Mouse (Mus musculus) adrenal gland, adult 8-10 months (tissue): Measurements from ENCODE around the gene Tfap4. TPM values are rescaled to one million over a fixed set of nuclear protein-coding genes. Genes with fewer than 3 reads are reported as not detected.
"Not testable (repeated sequence)": the region's sequence is repeated elsewhere in the genome, so short reads cannot be mapped to it uniquely, and the experiment has no call there.

ENCODE experiments used
- DNase-seq: peaks from one replicate; pipeline ENCODE4 v3.0.0; 2022
- total RNA-seq, 4 experiments: library from RNA; stranded (reverse); gene quantifications; 2 replicates each; pipeline ENCODE4 v1.2.4; 2022

Tfap4 gene
- total RNA-seq, 4 experiments from 2014 or later, result 6.1 to 10.8 (median 7.6) TPM

DNA sequence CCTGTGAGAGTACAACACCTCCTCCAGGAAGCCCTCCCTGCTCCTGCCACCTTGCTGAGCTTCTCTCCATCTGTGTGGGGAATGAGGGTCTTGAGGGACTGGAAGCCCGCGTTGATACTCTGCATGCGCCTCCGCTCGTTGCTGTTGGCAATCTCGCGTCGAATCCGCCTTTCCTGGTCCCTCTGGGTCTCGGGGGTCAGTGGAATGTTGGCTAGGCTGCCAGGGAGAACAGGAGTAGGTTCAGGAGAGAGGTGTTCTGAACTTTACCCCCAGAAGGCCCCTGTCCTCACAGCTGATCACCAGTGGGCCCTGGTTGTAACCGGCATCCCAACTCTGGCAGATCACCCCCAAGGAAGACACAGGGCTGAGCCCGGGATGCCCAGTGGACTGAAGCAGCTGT is 7.8 kb downstream of the Tfap4 start:
- DNase-seq, result no peak

DNA sequence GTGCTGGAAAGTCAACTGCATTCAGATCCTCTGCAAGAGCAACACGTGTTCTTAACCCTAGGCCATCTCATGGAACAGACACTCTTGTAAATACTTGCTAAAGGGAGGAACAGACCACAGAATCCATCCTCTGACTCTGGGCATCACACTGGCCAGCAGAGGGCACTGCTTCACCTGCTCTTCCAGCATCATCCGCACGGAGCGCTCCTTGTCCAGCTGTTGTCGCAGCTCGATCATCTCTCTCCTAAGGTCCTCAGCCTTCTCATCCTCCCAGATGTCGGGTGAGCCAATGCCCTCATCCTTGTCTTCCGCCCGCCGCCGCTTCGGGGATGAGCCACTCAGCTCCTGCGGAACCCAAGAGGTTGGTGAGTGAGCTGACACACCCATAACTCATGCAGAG is 8.6 kb downstream of the Tfap4 start:
- peak; percentile 52 for DNase-seq

DNA sequence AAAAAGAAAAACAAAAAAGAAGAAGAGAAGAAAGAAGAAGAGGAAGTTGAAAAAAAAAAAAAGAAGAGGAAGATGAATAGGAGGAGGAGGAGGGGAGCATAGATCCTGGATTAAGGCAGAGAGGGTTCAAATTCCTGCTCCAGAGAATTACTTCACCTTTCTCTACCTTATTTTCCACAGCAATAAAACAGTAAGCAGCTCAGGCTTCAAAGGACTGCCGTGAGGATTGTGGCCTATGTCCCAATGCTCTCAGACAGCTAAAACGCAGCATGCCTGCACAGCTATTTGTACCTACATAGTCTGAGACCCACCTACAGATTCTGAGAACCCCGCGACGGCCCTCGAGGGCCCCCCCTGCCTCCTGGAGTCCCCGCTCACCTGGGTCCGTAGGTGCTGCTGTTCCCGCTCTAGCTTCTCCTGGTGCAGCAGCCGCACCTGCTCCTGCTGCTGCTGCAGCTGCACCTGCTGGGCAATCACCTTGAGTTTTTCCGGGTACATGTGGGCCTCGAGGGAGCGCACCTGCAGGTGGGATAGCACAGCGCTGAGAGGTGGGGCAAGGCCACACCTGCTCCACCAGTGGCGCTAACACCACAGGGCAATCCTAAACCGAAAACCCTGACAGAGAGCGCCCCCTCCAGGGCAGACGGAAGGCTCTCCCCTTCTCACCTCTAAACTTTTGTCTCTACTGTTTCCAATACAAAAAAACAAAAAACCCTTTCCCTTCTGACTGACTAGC is 10.5 kb downstream of the Tfap4 start:
- no peak for DNase-seq

DNA sequence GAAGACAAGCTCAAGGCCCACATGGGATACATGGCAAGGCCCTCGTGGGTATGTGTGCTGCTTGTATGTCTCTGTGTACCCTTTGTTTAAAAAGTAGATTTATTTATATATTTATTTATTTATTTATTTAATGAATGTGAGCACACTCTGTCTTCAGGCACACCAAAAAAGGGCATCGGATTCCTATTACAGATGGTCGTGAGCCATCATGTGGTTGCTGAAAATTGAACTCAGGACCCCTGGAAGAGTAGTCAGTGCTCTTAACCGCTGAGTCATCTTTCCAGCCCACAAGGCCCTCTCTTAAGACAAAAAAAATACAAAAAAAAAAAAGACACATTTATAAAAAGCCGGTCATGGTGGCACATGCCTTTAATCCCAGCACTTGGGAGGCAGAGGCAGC is 12.0 kb downstream of the Tfap4 start:
- DNase-seq, result no peak

DNA sequence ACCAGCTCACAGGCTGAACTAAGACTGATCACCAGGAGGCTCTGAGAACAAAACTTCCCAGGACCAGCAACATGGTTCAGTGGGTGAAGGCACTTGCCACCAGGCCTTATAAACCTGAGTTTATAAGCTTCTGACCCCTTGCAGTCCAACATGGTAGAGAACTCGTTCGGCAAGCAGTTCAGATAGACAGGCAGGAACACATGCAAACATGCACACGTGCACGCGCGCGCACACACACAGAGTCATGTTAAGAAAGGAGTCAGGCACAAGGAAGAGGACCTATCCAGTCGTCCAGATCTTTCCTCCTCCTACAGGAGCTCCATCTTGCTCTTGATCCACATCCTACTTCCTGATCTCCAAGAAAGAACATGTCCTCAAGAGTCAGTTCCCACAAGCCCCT is 12.8 kb downstream of the Tfap4 start:
- no peak for DNase-seq

DNA sequence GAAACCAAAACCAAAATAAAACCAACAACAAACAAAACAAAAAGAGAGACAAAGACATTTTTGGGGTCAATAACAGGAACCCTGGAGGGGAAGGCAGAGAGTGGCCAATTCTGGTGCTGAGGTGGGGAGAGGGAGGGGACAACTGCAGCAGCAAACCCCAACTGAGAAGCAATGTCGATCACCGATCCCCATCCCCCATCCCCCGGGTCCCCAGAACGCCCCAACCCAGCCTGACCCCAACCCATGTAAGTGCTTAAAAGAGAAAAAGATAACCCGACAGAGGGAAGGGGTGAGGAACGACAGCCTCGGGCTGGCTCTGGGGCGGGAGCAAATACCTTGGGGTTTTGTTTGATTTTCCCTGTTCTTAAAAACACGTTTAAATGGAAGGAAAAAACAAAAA is 14.8 kb downstream of the Tfap4 start:
- no peak for DNase-seq

DNA sequence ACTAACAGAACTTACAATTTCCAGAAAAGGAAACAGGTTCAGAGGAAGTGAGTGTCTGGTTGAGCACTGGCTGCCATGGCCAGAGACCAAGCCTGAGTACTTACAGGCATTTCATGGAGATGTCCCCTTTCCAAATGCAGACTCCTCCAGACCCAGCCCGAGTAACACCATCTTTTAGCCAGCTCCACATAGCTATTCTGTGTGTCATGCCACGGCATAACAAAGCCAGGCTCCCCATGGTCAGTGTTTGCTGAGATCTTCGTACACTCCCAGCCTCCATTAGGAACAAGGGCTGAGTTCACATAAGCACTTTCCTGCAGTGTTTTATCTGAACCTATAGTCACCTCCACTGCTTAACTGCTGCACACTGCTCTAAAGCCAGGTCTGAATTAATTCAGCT is 16.4 kb downstream of the Tfap4 start:
- no peak for DNase-seq

DNA sequence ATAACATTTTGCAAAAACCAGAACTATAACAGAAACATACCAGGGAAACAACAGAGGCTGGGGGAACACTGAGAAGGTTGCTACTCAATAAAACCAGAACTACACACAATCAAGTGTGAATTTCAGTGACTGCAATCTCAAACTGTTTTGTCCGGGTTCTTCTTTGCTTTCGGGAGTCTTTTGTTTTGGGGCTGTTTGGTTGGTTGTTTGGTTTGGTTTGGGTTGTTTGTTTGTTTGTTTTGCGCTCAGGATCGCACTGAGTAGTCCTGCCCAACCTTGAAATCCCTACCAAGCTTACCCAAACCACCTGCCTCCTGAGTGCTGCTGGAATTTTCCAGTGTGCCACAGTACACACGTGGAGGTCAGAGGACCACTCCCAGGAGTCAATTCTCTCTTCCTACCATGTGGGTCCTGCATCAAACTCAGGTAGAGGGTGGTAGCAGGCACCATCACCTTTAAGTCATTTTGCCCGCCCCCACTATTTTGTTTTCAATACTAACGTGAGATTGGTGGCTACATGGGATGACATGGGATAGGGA is 17.3 kb downstream of the Tfap4 start:
- no peak for DNase-seq

DNA sequence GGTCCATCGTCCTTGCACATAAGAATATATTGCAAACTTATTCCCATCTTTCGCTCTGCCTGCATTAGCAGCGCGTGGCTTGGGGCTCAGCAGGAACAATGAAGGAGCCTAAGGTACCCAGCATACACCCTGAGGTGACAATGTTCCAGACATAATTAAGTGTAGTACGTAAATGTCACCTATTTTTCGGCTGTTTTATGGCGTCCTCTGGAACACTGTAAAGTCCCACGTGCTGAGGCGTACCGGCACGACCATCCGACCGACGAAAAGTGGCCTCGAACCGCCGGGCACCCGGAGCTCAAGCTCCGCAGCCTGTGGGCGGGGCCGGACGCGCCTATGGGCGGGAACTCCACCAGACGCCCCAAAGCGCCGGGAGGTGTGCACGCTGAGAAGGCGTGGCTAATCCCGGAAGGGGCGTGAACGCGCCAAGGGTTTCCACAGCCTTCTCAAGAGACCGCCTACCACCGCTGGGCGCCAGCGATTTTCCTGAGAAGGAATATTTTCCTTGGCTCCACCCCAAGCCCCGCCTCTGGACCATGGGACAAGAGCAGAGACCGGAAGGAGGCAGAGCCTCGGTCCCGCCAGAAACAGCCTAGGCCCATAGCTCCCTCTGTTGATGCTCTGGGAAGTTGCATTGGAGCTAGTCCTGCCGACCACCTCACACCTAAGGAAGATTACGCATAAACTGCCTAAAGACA is 18.0 kb downstream of the Tfap4 start, which contains the start of gene Srl:
Srl (minus strand) TSS at position 316 of the 698 bp plus-strand sequence.
- peak; percentile 100 for DNase-seq

DNA sequence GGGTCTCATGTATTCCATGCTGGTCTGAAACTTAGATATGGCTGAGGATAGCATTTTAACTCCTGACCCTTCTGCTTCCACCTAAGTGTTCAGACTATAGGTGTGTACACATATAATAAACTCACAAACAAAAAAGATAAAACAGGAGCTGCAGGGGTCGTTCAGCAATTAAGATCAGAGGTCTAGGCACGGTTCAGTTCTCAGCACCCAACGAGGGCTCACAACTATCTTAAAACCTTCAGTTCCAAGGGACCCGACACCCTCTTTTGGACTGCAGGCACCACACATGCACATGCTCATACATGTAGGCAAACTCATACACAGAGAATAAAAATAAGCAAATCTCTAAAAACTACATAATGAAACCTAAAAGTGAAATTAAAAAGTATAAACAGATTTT is 18.6 kb downstream of the Tfap4 start:
- DNase-seq, result no peak

DNA sequence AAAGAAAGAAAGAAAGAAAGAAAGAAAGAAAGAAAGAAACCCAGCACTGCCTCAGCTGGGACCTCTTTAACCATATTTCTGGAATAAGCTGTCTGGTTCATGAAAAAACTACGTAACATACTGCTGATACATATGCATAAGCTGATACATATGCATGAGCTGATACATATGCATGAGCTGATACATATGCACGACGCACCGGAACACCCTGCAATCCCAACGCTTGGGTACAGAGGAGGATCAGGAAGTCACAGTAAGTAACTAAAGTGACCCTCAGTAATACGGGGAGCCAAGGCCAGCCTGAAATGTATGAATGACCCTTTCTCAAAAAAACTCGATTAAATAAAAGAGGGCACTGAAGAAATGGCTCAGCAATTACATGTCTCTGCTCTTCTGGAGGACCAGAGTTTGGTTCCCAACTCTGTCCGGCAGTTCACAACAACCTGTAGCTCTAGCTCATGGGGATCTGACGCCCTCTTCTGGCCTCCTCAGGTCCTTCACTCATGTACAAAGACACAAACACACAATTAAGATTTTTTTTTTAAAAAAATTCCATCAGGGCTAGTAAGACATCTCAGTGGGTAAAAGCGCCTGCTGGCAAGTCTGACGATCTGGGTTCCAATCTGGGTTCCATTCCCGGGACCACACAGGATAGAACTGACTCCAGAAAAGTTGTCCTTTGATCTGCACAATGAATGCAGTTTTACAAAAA is 19.4 kb downstream of the Tfap4 start:
- DNase-seq, result no peak

DNA sequence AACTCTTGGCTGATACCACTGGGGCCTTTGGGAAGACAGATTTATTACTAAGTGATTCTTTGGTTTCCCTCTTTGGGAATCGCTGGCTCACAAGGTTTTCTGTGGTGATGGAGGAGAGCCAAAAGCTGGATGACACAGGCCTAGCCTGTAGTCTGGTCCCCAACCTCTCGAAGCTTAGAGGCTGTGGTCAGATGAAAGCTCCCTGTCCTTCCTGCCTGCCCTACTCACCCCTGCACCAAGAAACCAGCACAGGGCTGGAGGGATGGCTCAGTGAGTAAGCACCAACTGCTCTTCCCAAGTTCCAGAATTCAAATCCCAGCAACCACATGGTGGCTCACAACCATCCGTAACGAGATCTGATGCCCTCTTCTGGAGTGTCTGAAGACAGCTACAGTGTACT is 20.1 kb downstream of the Tfap4 start:
- DNase-seq, result no peak

DNA sequence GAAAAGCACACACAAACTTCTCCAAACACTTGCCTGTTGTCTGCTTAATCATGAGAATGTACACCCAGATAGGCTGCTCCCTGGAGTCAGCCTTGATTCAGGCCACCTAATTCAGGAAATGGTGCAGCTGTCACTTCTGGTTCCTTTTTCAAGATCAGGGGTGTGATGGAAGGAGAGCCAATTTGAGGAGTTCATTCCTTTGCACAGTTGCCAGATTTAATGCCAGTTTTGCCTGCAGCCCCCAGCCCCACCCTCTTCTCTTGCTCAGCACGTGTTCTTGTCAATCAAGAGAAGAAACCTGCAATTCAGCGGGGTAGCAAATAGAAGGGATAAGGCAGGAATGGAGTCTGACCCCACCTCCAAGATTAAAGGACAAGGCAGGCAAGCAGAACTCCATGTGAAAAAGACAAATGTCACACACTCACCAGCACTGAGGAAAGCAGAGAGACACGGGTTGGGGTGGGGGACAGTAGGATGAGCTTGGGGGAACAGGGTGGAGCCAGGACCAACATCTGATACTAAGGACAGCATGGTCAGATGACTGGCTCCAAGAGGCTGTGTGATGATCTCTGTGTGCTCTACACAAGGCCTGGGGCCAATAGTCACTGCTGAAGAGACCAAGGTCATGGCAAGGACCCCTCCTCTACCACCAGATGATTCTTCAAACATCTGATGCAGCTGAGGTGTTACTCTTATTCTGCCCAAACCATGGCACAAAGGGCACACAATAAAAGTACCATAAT is 21.9 kb downstream of the Tfap4 start:
- DNase-seq, result no peak

DNA sequence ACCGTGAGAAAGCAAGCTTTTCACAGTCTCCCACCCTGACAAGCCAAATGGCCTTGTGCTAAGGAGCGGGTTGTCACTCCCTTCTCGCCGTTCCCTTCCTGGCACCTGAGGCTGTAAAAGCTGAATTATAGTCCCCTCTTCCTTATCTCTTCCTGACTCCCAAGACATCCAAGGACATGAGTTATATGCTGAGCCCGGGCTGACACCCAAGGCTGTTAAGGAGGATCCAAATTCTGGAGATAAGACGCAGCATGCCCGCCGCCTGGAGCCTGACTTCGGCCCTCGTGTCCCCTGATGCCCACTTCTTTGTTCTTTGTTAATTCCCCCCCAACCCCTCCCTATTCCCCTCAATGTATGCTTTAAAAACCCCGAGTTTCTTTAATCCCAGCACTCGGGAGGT is 32.3 kb downstream of the Tfap4 start:
- DNase-seq, result not testable (repeated sequence)

DNA sequence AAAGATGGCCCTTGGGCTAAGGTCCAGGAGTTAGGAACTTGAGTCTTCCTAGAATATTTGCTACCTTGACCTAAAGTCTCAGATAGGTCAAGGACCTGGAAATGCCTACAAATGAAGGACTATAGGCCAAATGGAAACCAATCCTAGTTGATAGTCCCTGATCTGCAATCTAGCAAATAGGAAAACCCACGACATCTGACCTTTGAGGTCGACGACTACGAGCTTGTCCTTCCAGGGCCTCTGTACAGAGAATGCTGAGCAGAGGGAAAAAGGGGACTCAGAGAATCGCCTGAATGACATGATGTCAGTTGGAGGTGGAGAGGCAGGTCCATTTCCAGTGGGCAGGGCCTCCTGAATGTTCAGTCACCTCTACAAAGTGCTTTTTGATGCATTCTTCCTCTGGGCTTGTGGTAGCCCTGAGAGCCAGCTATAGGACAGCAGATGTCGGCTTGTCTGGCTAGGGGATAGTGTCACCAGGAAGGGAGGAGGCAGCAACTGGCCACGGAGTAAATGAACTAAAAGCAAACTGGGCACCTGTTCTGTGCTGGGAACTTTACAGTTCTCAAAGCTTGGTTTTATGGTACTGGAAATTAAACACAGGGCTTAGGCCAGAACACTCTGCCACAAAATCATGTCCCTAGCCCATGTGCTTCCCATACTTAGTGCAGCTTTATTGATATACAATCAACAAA is 36.2 kb downstream of the Tfap4 start:
- no peak for DNase-seq

DNA sequence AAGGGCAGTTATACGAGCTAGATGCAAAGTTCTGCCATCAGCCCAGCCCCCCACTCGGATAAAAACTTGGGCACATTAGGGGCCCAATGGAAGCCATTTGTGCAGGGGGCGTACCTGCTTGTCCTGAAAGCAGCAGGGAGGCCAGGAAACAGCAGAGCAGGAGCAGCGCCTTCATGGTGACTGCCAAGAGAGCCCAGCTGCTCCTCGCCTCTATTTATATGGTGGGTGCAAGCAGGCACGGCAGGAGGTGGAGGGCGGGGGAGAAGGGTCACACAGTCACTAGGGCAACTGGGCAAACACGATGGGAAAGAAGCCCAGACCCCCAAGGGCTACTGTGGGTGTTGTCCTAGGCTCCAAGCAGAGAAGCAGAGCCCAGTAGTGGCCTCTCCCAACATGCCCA is 36.8 kb downstream of the Tfap4 start:
- no peak for DNase-seq

DNA sequence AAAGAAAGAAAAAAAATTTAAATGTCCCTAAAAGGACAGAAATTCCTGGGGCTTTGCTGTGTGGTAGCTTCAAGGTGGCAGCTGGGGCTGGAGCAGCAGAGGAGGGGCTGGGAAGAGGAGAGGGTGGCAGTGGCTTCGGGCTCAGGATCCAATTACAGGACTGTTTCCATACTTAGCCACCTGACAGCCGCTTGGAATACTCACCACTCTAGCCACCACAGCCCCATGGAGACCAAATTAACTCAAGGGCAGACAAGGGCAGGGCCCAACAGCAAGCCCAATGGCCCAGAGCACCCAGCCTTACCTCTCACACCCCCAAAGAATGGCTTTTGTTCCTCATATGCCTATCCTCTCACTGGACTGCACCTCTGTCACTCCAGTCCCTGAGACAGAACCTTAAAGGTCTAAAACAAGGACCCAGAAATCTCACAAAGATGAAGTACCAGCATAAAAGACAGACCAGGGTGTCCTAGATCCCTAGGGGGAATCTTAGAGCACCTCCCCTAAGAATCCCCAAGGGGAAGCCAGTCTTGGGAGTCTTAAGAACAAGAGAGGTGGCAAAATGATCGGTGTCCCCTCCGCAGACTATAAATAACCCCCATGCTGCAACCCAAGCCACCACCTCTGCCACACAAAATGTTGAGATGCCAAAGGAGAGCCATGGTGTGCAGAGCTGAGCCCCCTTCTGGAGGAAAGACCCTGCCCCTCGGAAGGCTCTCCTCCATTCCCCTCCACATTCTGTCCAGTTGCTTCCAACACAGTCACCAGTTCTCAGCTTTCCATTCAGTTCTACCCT is 37.7 kb downstream of the Tfap4 start:
- no peak for DNase-seq

DNA sequence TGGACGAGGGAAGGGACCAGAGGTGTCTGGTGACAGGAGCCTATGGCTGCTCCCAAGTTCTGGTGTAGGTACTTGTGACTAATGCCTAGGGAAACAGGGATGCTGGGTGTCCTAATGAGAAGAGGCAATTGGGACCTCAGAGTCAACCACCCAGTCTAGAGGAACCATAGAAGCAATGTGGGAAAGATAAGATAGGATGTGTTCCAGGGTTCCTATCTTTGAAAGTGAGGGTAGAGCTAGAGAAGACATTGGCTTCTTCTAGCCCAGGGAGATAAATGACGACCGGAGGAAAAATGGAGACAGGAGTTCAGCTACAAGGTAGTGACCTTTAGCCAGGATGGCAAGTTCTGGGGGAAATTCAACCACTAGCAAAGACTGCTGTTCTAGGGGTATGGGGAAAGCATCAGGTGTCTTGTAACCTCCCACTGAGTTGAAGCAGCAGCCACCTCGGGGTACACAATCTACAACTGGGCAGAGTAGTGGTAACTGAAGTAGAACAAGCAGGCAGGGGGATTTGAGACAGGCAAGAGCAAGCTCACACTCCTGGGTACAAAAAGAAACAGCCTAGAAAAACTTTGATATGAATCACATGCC is 38.5 kb downstream of the Tfap4 start:
- DNase-seq, result no peak

DNA sequence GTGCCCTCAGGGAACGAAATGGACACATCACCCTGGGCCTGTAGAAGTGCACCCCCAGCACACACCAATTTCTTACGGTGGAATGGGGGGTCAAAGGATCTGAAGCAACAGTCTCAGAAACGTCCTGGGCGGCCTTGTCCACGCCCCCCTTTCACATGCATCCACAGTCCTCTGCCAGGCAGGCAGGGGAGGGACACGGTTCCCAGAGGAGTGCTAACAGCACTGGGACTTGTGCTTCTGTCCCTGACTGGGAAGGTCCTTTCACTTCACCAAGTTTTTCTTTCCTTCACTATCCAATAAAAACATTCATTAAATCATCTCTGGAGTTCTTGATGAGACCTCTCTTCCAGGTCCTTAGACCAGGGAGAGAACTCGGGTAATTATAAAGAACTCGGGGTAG is 39.0 kb downstream of the Tfap4 start:
- no peak for DNase-seq

DNA sequence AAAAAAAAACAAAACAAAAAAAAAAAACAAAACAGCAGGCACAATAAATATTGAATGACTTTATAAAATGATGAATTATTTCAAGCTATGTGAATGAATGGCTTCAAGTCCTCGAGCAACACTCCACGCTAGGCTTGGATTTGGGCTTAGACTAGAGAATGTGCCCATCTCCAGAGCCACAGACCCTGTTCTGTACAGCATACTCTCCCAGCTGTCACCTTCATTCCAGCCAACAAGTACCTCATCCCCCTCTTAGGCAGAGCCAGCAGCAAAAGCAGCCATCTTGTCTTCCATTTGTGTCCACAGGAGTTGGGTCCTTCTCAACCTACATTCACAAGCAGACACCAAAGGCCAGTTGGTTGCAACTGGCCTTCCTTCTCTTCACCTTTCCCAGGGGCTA is 39.8 kb downstream of the Tfap4 start:
- no peak for DNase-seq

DNA sequence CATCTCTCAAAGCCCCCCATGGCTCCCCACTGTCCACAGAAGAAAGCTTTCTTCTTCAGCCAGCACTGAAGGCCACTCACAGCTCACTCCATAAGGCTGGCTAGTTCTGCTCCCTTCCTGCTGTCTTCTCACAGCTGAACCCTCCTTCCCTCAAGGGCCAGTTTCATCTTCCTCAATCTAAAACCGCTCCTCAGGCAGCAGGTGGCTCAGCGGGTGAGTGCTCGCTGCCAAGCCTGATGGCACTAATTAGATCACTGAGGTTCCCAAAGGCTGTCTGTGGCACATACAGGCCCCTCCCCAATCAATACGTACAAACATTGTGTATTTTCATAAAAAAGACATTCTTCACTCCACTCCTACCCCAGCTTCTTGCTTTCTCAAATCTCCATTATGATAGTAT is 40.5 kb downstream of the Tfap4 start:
- no peak for DNase-seq
